Mouse (Mus musculus): ENCODE data around the gene Olfr474. TPM values are rescaled to one million over a fixed set of nuclear protein-coding genes. Genes with fewer than 3 reads are reported as not detected.
"Not testable (repeated sequence)": the region's sequence is repeated elsewhere in the genome, so short reads cannot be mapped to it uniquely, and the experiment has no call there.

The Olfr474 gene
- not detected in 2 replicates for polyA plus RNA-seq (2015; fragmentation: Nextera tagmentation; extraction: Ambion mirVana)

GRCm38 (mm10) chr7:107954343-107954742 is at the start of gene Olfr474:
Gene Olfr474, plus strand, starts transcription at chr7:107954643.
- H3K9ac ChIP-seq (ENCODE audit: low read depth, low read length) = no peak within 1 kb of the TSS
- H3K4me1 ChIP-seq (ENCODE audit: control insufficient read depth, low read depth, low read length) = no peaks in the 10 kb centered on the region
- no peaks in the 10 kb centered on the region for H3K27me3 ChIP-seq (ENCODE audit: control insufficient read depth, insufficient read depth, low read depth, low read length)
- H3K4me2 ChIP-seq (ENCODE audit: low read depth, low read length) = no peak within 1 kb of the TSS
- 45% methylated on average over 1 of the region's 1 CpGs for WGBS (ENCODE audit: insufficient replicate concordance)
- ATAC-seq (ENCODE audit: low read depth) = no peak
- H3K4me3 ChIP-seq (ENCODE audit: low read depth, low read length) = no peak within 1 kb of the TSS
- H3K36me3 ChIP-seq (ENCODE audit: control insufficient read depth, insufficient read depth) = no peaks in the 10 kb centered on the region
- no peak within 1 kb of the TSS for H3K27ac ChIP-seq (ENCODE audit: low read length)
- H3K9me3 ChIP-seq (replicated peaks; ENCODE audit: control insufficient read depth, low read length) = no peaks in the 10 kb centered on the region

- Histone ChIP-seq H3K9me3 (replicated peaks; ENCODE audit: control insufficient read depth, low read length) (no peaks in the 10 kb centered on the region), H3K4me2 (ENCODE audit: low read depth, low read length) (no peak within 1 kb of the TSS), H3K4me1 (ENCODE audit: control insufficient read depth, low read depth, low read length) (no peaks in the 10 kb centered on the region), H3K27me3 (ENCODE audit: control insufficient read depth, insufficient read depth, low read depth, low read length) (no peaks in the 10 kb centered on the region), H3K9ac (ENCODE audit: low read depth, low read length) (no peak within 1 kb of the TSS), H3K4me3 (ENCODE audit: low read depth, low read length) (no peak within 1 kb of the TSS), H3K27ac (ENCODE audit: low read length) (no peak within 1 kb of the TSS), H3K36me3 (ENCODE audit: control insufficient read depth, insufficient read depth) (no peaks in the 10 kb centered on the region)
- WGBS (ENCODE audit: insufficient replicate concordance) = 74% methylated on average over 1 of the region's 1 CpGs
- ATAC-seq (ENCODE audit: low read depth) = no peak
Observed at GRCm38 (mm10) chr7:107930146-107930545, 24.3 kb upstream of the Olfr474 start, which contains the start of gene Olfr473. Gene Olfr473, plus strand, starts transcription at chr7:107930446.

- WGBS (ENCODE audit: insufficient replicate concordance) = 88% methylated on average over 12 of the region's 12 CpGs
- not testable (repeated sequence) for ATAC-seq (ENCODE audit: low read depth)
Observed at GRCm38 (mm10) chr7:107952539-107952938, 1.9 kb upstream of the Olfr474 start.

GRCm38 (mm10) chr7:107964503-107964902 is 10.1 kb downstream of the Olfr474 start, which contains the start of gene Olfr476:
Gene Olfr476, plus strand, starts transcription at chr7:107964803.
- Histone ChIP-seq H3K27ac (ENCODE audit: low read length) (no peak within 1 kb of the TSS), H3K4me2 (ENCODE audit: low read depth, low read length) (no peak within 1 kb of the TSS), H3K9me3 (replicated peaks; ENCODE audit: control insufficient read depth, low read length) (no peaks in the 10 kb centered on the region), H3K36me3 (ENCODE audit: control insufficient read depth, insufficient read depth) (no peaks in the 10 kb centered on the region), H3K9ac (ENCODE audit: low read depth, low read length) (no peak within 1 kb of the TSS), H3K4me1 (ENCODE audit: control insufficient read depth, low read depth, low read length) (no peaks in the 10 kb centered on the region), H3K27me3 (ENCODE audit: control insufficient read depth, insufficient read depth, low read depth, low read length) (no peaks in the 10 kb centered on the region), H3K4me3 (ENCODE audit: low read depth, low read length) (no peak within 1 kb of the TSS)
- 10% methylated on average over 1 of the region's 1 CpGs for WGBS (ENCODE audit: insufficient replicate concordance)
- no peak for ATAC-seq (ENCODE audit: low read depth)

More at GRCm38 (mm10) chr7:107952539-107952938, 1.9 kb upstream of the Olfr474 start:
- H3K9me3 ChIP-seq (replicated peaks; ENCODE audit: control insufficient read depth, low read length); H3K36me3 ChIP-seq (ENCODE audit: control insufficient read depth, insufficient read depth); H3K9ac ChIP-seq (ENCODE audit: low read depth, low read length); H3K4me2 ChIP-seq (ENCODE audit: low read depth, low read length); H3K27me3 ChIP-seq (ENCODE audit: control insufficient read depth, insufficient read depth, low read depth, low read length); H3K4me1 ChIP-seq (ENCODE audit: control insufficient read depth, low read depth, low read length); H3K4me3 ChIP-seq (ENCODE audit: low read depth, low read length); H3K27ac ChIP-seq (ENCODE audit: low read length): not testable (repeated sequence)

GRCm38 (mm10) chr7:107986393-107986792 is 31.9 kb downstream of the Olfr474 start, which contains the start of gene Olfr477:
Gene Olfr477, plus strand, starts transcription at chr7:107986693.
- Histone ChIP-seq H3K27me3 (ENCODE audit: control insufficient read depth, insufficient read depth, low read depth, low read length) (no peaks in the 10 kb centered on the region), H3K9ac (ENCODE audit: low read depth, low read length) (no peak within 1 kb of the TSS), H3K4me2 (ENCODE audit: low read depth, low read length) (no peak within 1 kb of the TSS), H3K4me3 (ENCODE audit: low read depth, low read length) (no peak within 1 kb of the TSS), H3K27ac (ENCODE audit: low read length) (no peak within 1 kb of the TSS), H3K9me3 (replicated peaks; ENCODE audit: control insufficient read depth, low read length) (no peaks in the 10 kb centered on the region), H3K4me1 (ENCODE audit: control insufficient read depth, low read depth, low read length) (no peaks in the 10 kb centered on the region), H3K36me3 (ENCODE audit: control insufficient read depth, insufficient read depth) (no peaks in the 10 kb centered on the region)
- no peak for ATAC-seq (ENCODE audit: low read depth)
- 51% methylated on average over 2 of the region's 2 CpGs for WGBS (ENCODE audit: insufficient replicate concordance)

Other genes starting within 250 kb of the Olfr474 start
- 0.08 TPM in 1 of 2 replicates, not detected in the other for gene Cyb5r2, start 196.6 kb upstream of the Olfr474 start, polyA plus RNA-seq (2015; fragmentation: Nextera tagmentation; extraction: Ambion mirVana)
- gene Ovch2, start 153.4 kb upstream of the Olfr474 start, polyA plus RNA-seq (2015; fragmentation: Nextera tagmentation; extraction: Ambion mirVana) = not detected in 2 replicates
- not detected in 2 replicates for gene Olfr467, start 142.4 kb upstream of the Olfr474 start, polyA plus RNA-seq (2015; fragmentation: Nextera tagmentation; extraction: Ambion mirVana)
- gene Olfr469, start 129.1 kb upstream of the Olfr474 start, polyA plus RNA-seq (2015; fragmentation: Nextera tagmentation; extraction: Ambion mirVana) = not detected in 2 replicates
- gene Olfr470, start 107.2 kb upstream of the Olfr474 start, polyA plus RNA-seq (2015; fragmentation: Nextera tagmentation; extraction: Ambion mirVana) = not detected in 2 replicates
- gene Olfr472, start 56.7 kb upstream of the Olfr474 start, polyA plus RNA-seq (2015; fragmentation: Nextera tagmentation; extraction: Ambion mirVana) = not detected in 2 replicates
- not detected in 2 replicates for gene Olfr473, start 24.2 kb upstream of the Olfr474 start, polyA plus RNA-seq (2015; fragmentation: Nextera tagmentation; extraction: Ambion mirVana)
- not detected in 2 replicates for gene Olfr476, start 10.2 kb downstream of the Olfr474 start, polyA plus RNA-seq (2015; fragmentation: Nextera tagmentation; extraction: Ambion mirVana)
- gene Olfr477, start 32.0 kb downstream of the Olfr474 start, polyA plus RNA-seq (2015; fragmentation: Nextera tagmentation; extraction: Ambion mirVana) = not detected in 2 replicates
- gene Olfr478, start 79.3 kb downstream of the Olfr474 start, polyA plus RNA-seq (2015; fragmentation: Nextera tagmentation; extraction: Ambion mirVana) = not detected in 2 replicates
- gene Olfr479, start 96.0 kb downstream of the Olfr474 start, polyA plus RNA-seq (2015; fragmentation: Nextera tagmentation; extraction: Ambion mirVana) = not detected in 2 replicates
- not detected in 2 replicates for gene Olfr480, start 112.7 kb downstream of the Olfr474 start, polyA plus RNA-seq (2015; fragmentation: Nextera tagmentation; extraction: Ambion mirVana)
- gene Olfr481, start 125.2 kb downstream of the Olfr474 start, polyA plus RNA-seq (2015; fragmentation: Nextera tagmentation; extraction: Ambion mirVana) = not detected in 2 replicates
- gene Olfr482, start 142.9 kb downstream of the Olfr474 start, polyA plus RNA-seq (2015; fragmentation: Nextera tagmentation; extraction: Ambion mirVana) = not detected in 2 replicates
- not detected in 2 replicates for gene Olfr483, start 146.2 kb downstream of the Olfr474 start, polyA plus RNA-seq (2015; fragmentation: Nextera tagmentation; extraction: Ambion mirVana)
- not detected in 2 replicates for gene Olfr484, start 172.8 kb downstream of the Olfr474 start, polyA plus RNA-seq (2015; fragmentation: Nextera tagmentation; extraction: Ambion mirVana)
- not detected in 2 replicates for gene Olfr485, start 205.2 kb downstream of the Olfr474 start, polyA plus RNA-seq (2015; fragmentation: Nextera tagmentation; extraction: Ambion mirVana)
- gene Olfr486, start 218.1 kb downstream of the Olfr474 start, polyA plus RNA-seq (2015; fragmentation: Nextera tagmentation; extraction: Ambion mirVana) = not detected in 2 replicates

All from liver, embryonic 16.5 days (tissue).